Mouse (Mus musculus) limb, embryonic 15.5 days (tissue): ENCODE measurements around the gene Cyp4f17. TPM values are rescaled to one million over a fixed set of nuclear protein-coding genes. Genes with fewer than 3 reads are reported as not detected.
"Not testable (repeated sequence)": the region's sequence is repeated elsewhere in the genome, so short reads cannot be mapped to it uniquely, and the experiment has no call there.

ENCODE experiments used
- ATAC-seq: fragments of 200-750 bp; cut with Nextera tagmentation; 2 replicates; pipeline ENCODE4 v1.8.0; 2017; ENCODE audit warnings: low read depth, moderate TSS enrichment; ENCODE audit not compliant: insufficient number of reproducible peaks, low FRiP score, low TSS enrichment
- H3K27ac ChIP-seq: fragments of 300-500 bp; sonication (generic); 2 replicates; pipeline ENCODE4 v1.5.1; 2015; ENCODE audit warnings: moderate library complexity, mild to moderate bottlenecking, inconsistent platforms
- H3K27me3 ChIP-seq: fragments of 300-500 bp; sonication (generic); 2 replicates; pipeline ENCODE4 v1.6.1; 2015; ENCODE audit warnings: inconsistent platforms
- H3K36me3 ChIP-seq: fragments of 300-500 bp; sonication (generic); 2 replicates; pipeline ENCODE4 v1.6.1; 2015; ENCODE audit warnings: inconsistent platforms
- H3K4me1 ChIP-seq: fragments of 300-500 bp; sonication (generic); 2 replicates; pipeline ENCODE4 v1.6.1; 2015; ENCODE audit warnings: inconsistent platforms
- H3K4me2 ChIP-seq: fragments of 300-500 bp; sonication (generic); 2 replicates; pipeline ENCODE4 v1.6.1; 2015; ENCODE audit warnings: mild to moderate bottlenecking, inconsistent platforms
- H3K4me3 ChIP-seq: fragments of 300-500 bp; sonication (generic); 2 replicates; pipeline ENCODE4 v1.5.1; 2015; ENCODE audit warnings: mild to moderate bottlenecking, inconsistent platforms
- H3K9ac ChIP-seq: fragments of 300-500 bp; sonication (generic); 2 replicates; pipeline ENCODE4 v1.6.1; 2015; ENCODE audit warnings: inconsistent platforms
- H3K9me3 ChIP-seq: fragments of 300-500 bp; sonication (generic); 2 replicates; pipeline ENCODE4 v1.6.1; 2016; ENCODE audit warnings: inconsistent platforms
- WGBS: fragments of 180-500 bp; shearing (Covaris S2); methylation state at CpG from one replicate; pipeline ENCODE4 v1.1.7; 2015; 5-methylcytosine and 5-hydroxymethylcytosine counted together
- polyA plus RNA-seq: library from polyadenylated mRNA; unstranded; fragments of >200 nt; fragmentation: Nextera tagmentation; extraction: Ambion mirVana; gene quantifications from 2 replicates; pipeline ENCODE4 v1.2.1, GENCODE M21; 2015

Gene Cyp4f17
- polyA plus RNA-seq, 1 experiment from 2014 or later: 12.9 TPM

DNA sequence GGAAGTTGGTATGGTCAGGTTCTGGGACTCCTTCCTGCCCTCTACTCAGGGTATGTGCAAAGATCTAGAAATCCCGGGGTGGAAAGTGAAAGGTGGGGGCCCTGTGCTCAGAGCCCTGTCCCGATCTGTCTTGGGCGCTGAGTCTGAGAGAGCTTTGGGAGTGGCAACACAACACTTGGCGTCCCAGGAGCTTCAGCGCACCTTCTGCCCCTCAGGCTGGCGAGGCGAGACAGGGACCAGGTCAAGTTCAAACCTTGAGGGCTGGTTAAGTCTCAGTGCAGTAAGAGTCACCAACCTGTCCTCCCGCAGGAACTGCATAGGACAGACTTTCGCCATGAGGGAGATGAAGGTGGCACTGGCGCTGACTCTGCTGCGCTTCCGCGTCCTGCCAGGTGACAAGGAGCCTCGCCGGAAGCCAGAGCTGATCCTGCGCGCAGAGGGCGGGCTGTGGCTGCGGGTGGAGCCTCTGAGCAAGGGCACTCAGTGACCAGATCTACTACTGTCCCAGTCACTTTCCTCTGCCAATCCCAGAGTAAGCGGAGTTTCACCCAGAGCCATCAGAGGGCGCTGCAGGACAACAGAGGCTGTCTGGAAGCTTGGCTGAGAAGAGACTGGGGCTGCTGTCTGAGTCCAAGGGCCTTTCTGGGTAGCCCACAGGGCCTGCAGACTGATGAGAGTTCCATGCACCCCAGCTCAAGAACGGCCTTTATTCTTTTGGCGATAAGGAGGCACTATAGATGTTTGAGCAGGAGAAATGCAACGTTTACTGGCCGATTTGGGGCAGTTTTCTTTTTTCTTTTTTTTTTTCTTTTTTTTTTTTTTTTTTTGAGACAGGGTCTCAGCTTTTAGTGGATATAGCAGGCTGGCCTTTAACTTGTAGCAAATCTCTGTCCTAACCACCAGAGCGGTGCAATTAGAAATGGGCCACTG lies 22.8 kb downstream of the Cyp4f17 start:
- H3K27ac ChIP-seq: no peak overlapping the region
- H3K4me1 ChIP-seq: no peaks in the 10 kb centered on the region
- peak overlapping the region; percentile 17; the same call in 1 of the 2 replicates for H3K4me3 ChIP-seq
- no peak overlapping the region for H3K9ac ChIP-seq
- peak overlapping the region; percentile 14; the same call in 1 of the 2 replicates for H3K4me2 ChIP-seq
- no peaks in the 10 kb centered on the region for H3K9me3 ChIP-seq
- H3K36me3 ChIP-seq: peaks cover 28% of the 10 kb centered on the region
- no peaks in the 10 kb centered on the region for H3K27me3 ChIP-seq
- no peak for ATAC-seq
- WGBS: 25% methylated on average over 26 of the region's 26 CpGs

DNA sequence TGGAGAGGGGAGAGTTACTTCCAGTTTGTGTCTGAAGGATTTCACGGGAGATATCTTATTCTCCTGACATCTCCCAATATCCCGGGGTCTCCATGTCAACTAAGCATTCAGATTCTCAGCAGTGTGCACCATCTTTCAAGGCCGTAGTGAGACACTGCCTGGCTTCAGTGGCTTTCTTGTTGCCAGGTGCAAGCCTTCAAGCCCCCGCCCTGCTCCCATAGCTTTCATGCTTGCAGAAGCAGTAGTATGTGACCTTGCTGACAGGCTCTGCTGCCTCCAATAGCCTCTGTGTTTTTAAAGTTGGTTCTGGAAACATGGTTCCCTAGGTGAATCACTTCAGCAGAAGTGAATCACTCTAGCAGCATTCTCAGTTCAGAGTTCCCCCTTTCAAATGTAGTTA lies 26.5 kb downstream of the Cyp4f17 start:
- 74% methylated on average over 4 of the region's 4 CpGs for WGBS
- H3K4me1 ChIP-seq, H3K4me3 ChIP-seq, H3K27ac ChIP-seq, H3K9me3 ChIP-seq, H3K9ac ChIP-seq, ATAC-seq, H3K27me3 ChIP-seq, H3K4me2 ChIP-seq: not testable (repeated sequence)
- peaks cover 11% of the 10 kb centered on the region for H3K36me3 ChIP-seq

DNA sequence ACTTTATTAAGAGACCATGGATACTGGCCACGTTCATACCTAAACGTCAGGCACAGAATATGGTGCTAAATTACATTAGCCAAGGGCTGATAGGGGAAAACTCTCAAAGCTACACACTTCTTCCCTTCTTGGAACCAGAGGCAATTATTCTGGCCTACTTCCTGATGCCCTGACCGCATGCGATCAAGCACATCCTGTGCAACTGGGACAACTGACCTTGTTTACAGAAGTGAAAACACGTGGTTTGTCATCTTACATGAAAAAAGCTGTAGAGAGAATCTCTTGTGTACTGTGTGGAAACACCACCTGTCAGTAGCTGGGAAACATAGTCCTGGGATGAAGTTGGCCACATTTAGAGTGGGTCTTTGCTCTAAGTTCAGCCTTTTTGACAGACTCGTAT lies 28.2 kb downstream of the Cyp4f17 start:
- H3K4me3 ChIP-seq: no peak overlapping the region
- no peak overlapping the region for H3K27ac ChIP-seq
- H3K27me3 ChIP-seq: no peaks in the 10 kb centered on the region
- H3K9ac ChIP-seq: no peak overlapping the region
- no peaks in the 10 kb centered on the region for H3K9me3 ChIP-seq
- H3K4me2 ChIP-seq: no peak overlapping the region
- ATAC-seq: no peak
- H3K4me1 ChIP-seq: peaks cover 7% of the 10 kb centered on the region
- 76% methylated on average over 6 of the region's 6 CpGs for WGBS
- H3K36me3 ChIP-seq: no peaks in the 10 kb centered on the region

DNA sequence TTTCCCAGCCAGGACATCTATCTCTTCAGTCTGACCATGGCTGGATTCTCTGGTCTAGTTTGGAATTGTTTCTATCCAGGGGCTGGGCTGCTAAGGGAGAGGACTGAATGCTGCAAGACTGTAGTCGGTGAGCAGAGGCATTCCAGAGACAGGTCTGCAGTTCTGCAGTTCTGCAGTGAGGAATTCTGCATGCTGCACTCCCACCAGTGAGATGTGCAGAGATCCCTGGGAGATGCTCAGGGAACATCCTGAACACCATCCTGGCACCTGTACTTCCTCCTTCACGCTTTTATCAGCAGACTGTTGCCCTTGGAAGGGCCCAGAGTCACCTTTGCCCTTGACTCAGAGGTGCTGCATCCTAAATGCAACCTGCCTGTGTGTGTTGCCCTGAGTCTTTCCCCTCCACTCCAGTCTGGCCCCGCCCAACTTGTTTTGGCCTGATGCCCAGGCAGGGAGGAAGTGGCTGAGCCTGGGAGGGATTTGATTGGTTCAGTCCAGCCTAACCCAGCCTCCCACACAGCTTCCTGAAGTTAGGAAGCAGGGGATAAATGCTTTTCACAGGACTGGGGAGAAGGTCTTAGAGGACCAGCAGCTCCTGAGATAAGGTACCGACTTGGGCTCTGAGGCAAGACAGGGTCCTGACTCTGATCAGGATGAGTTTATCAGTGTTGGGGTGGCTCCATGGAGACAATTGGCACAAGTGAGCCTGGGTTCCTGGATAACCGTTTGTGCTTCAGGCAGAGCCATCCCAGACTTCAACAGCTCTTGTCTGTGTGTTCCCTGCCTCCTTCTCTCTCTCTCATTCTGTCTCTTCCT lies 30.4 kb downstream of the Cyp4f17 start, which contains the start of gene Cyp4f16:
TSS of gene Cyp4f16 (plus strand) at position 508 of the 816 bp plus-strand sequence.
- peak within 1 kb of the TSS; percentile 60 for H3K4me2 ChIP-seq
- peak within 1 kb of the TSS; percentile 39; the same call in 1 of the 2 replicates for H3K27ac ChIP-seq
- not testable (repeated sequence) for H3K4me1 ChIP-seq, H3K36me3 ChIP-seq, H3K9me3 ChIP-seq, H3K27me3 ChIP-seq
- peak; percentile 94 for ATAC-seq
- peak within 1 kb of the TSS; percentile 2; the same call in 1 of the 2 replicates for H3K9ac ChIP-seq
- peak within 1 kb of the TSS; percentile 49 for H3K4me3 ChIP-seq
- WGBS: 5% methylated on average over 5 of the region's 5 CpGs

DNA sequence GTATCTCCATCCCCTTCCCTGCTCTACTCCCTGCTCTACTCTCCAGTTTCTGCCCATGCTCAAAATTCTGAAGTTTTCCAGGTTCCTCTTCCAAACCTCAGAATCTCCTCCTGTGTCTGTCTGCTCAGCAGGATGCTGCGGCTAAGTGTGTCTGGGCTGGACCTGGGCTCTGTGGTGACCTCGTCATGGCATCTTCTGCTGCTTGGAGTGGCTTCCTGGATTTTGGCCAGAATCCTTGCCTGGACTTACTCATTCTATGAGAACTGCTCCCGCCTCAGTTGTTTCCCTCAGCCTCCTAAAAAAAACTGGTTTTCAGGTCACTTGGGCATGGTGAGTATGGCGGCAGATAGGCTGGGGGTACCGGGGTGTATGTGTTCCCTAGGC lies 31.0 kb downstream of the Cyp4f17 start:
- peak overlapping the region; percentile 39; the same call in 1 of the 2 replicates for H3K27ac ChIP-seq
- H3K4me1 ChIP-seq: peaks cover 7% of the 10 kb centered on the region

DNA sequence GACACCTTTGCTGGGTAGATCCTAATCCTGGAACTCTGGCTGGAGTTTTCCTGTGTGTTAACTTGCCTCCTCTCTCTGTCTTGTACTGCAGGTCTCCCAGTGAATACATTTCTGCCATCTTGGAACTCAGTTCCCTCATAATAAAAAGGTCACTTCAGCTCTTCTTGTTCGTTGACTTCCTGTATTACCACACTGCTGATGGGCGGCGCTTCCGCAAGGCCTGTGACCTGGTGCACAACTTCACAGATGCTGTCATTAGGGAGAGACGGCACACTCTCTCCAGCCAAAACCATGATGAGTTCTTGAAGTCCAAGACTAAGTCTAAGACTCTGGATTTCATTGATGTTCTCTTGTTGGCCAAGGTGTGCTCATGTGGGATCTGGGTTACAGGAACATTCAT lies 38.9 kb downstream of the Cyp4f17 start:
- not testable (repeated sequence) for H3K27ac ChIP-seq, H3K27me3 ChIP-seq, H3K9ac ChIP-seq, H3K4me1 ChIP-seq, H3K4me3 ChIP-seq, ATAC-seq, H3K4me2 ChIP-seq, H3K9me3 ChIP-seq
- WGBS: 85% methylated on average over 5 of the region's 5 CpGs
- H3K36me3 ChIP-seq: peaks cover 21% of the 10 kb centered on the region

More for the DNA sequence above, 31.0 kb downstream of the Cyp4f17 start:
- Histone ChIP-seq H3K36me3 (0 out of 2 replicates have a peak, but pooled peaks cover 6% of the 10 kb centered on the region), H3K27me3 (no peaks in the 10 kb centered on the region), H3K9me3 (no peaks in the 10 kb centered on the region), H3K9ac (peak overlapping the region; percentile 2; the same call in 1 of the 2 replicates), H3K4me3 (peak overlapping the region; percentile 49), H3K4me2 (peak overlapping the region; percentile 60)
- ATAC-seq: no peak
- WGBS: 54% methylated on average over 5 of the region's 5 CpGs

DNA sequence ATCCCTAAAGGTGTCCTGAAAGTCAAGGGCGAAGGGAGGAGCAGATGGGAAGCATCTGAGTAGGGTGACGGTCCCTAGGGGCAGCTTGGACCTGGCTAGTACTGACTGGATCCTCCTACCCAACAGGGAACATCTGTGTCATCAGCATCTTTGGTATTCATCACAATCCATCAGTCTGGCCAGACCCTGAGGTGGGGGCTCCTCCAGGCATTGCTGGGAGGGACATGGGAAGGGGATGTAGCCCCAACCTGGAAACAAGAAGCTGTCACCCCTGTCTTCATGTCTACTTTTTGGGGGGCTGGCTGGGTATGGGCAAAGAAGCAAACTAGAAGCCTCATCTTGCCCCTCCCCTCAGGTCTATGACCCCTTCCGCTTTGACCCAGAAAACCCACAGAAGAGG lies 44.5 kb downstream of the Cyp4f17 start:
- H3K4me1 ChIP-seq, H3K4me3 ChIP-seq, H3K36me3 ChIP-seq, H3K27ac ChIP-seq, ATAC-seq, H3K27me3 ChIP-seq, H3K4me2 ChIP-seq, H3K9me3 ChIP-seq, H3K9ac ChIP-seq: not testable (repeated sequence)
- 88% methylated on average over 3 of the region's 3 CpGs for WGBS

DNA sequence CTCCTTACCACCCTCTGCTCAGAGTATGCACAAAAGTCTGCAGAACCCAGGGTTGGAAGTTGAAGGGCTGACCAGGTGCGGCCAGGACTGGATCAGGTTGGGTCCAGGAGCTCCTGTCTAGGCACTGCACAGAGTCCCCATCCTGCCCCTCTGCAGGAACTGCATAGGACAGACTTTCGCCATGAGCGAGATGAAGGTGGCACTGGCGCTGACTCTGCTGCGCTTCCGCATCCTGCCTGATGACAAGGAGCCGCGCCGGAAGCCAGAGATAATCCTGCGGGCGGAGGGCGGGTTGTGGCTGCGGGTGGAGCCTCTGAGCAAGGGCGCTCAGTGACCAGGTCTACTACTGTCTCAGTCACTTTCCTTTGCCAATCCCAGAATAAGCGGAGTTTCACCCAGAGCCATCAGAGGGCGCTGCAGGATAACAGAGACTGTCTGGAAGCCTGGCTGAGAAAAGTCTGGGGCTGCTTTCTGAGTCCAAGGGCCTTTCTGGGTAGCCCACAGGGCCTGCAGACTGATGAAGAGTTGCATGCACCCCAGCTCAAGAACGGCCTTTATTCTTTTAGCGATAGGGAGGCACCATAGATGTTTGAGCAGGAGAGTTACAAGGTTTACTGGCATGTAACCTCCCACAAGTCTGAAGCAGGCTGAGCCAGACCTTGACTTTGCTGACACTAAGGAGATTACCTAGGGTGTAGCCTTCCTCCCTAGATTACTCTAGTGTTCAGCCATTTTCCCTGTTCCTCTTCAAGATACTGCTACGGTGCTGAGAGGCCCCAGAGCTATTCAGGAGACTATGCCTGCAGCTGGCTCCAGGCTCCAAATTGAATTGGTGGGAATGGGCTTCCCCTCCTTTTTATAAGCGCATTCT lies 45.3 kb downstream of the Cyp4f17 start:
- no peaks in the 10 kb centered on the region for H3K27me3 ChIP-seq
- H3K4me1 ChIP-seq: no peaks in the 10 kb centered on the region
- H3K4me2 ChIP-seq: peak overlapping the region; percentile 30; the same call in 1 of the 2 replicates
- ATAC-seq: no peak
- no peak overlapping the region for H3K27ac ChIP-seq
- H3K9me3 ChIP-seq: no peaks in the 10 kb centered on the region
- H3K4me3 ChIP-seq: no peak overlapping the region
- H3K36me3 ChIP-seq: no peaks in the 10 kb centered on the region
- 20% methylated on average over 20 of the region's 20 CpGs for WGBS
- no peak overlapping the region for H3K9ac ChIP-seq

DNA sequence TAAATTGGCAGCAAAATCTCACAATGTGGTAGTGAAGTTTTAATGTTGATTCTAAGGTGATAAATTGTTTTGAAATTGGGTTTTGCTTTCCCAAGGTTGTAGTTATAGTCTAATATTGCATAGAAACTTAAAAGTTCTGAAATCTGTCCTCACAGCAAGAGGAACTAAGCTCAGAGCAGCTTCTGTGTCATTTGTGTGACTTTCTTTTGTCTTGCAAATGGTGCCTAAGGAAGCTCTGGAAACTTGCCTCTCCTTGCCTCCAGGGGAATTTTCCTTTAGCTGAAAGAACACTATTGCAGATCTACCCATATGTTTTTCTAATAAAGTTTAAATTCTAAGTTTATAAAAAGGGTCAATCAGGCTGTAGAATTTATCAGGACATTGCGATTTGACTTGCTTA lies 47.2 kb downstream of the Cyp4f17 start:
- WGBS: 36% methylated on average over 1 of the region's 1 CpGs
- H3K36me3 ChIP-seq, H3K4me2 ChIP-seq, H3K9ac ChIP-seq, H3K27me3 ChIP-seq, ATAC-seq, H3K27ac ChIP-seq, H3K4me3 ChIP-seq, H3K9me3 ChIP-seq, H3K4me1 ChIP-seq: not testable (repeated sequence)

DNA sequence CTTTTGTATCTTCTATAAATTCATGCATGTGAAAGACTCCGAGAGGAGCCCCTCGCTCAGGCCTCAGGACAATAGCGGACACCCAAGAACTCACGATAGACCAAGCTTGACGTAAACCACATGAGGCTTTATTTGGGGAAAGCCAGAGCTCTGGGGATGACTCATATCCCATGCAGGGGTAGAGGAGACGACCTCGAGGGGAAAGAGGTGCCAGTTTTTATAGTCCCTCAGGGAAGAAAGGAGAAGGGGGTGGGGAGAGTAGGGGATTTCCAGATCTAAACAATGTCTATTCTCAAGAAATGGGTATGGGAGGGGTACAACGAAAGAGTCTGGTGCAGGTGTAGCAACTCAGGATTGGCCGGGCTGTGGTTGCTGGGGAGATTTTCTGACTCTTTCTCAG lies 48.5 kb downstream of the Cyp4f17 start:
- H3K9ac ChIP-seq, H3K4me3 ChIP-seq, H3K27me3 ChIP-seq, H3K9me3 ChIP-seq, H3K4me1 ChIP-seq, ATAC-seq, H3K4me2 ChIP-seq, H3K27ac ChIP-seq, H3K36me3 ChIP-seq: not testable (repeated sequence)
- 66% methylated on average over 9 of the region's 9 CpGs for WGBS

DNA sequence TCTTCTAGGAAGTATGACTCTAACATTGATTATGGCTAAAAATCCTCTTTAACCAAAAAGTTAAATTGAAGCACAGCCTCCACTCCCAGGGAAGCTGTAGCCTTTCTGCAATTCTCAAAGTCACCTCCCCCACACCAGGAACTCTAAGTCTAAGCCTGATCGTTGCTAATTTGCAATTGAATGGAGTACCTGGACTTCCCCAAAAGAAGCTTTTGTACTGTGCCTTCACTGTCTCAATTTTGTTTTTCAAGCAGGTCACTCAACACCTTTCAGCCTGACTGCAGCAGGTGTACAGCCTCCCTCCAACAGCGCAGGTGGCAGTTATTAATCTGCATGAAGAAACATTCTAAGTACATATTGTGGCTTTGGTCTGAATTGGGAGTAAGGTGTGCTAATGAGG lies 57.5 kb downstream of the Cyp4f17 start:
- 81% methylated on average over 2 of the region's 2 CpGs for WGBS
- not testable (repeated sequence) for ATAC-seq

More for the DNA sequence above, 57.5 kb downstream of the Cyp4f17 start:
- H3K27ac ChIP-seq, H3K36me3 ChIP-seq, H3K27me3 ChIP-seq, H3K9ac ChIP-seq, H3K9me3 ChIP-seq, H3K4me2 ChIP-seq, H3K4me3 ChIP-seq, H3K4me1 ChIP-seq: not testable (repeated sequence)
